Mouse (Mus musculus): Measurements from ENCODE around the gene Nrg4.

The Nrg4 gene

GRCm38 (mm10) chr9:55322641-55323040, 4.0 kb downstream of the Nrg4 start:
- no peak for DNase-seq (ENCODE audit: low spot score)

GRCm38 (mm10) chr9:55313619-55314261, 12.9 kb downstream of the Nrg4 start:
- no peak for DNase-seq (ENCODE audit: low spot score)

- peak; percentile 70 for DNase-seq (ENCODE audit: low spot score)
Observed at GRCm38 (mm10) chr9:55311560-55311959, 15.1 kb downstream of the Nrg4 start.

- DNase-seq (ENCODE audit: low spot score) = no peak
Observed at GRCm38 (mm10) chr9:55308455-55308854, 18.2 kb downstream of the Nrg4 start.

- DNase-seq (ENCODE audit: low spot score) = no peak
Observed at GRCm38 (mm10) chr9:55307557-55307956, 19.1 kb downstream of the Nrg4 start.

- DNase-seq (ENCODE audit: low spot score) = no peak
Observed at GRCm38 (mm10) chr9:55307066-55307465, 19.6 kb downstream of the Nrg4 start.

- DNase-seq (ENCODE audit: low spot score) = no peak
Observed at GRCm38 (mm10) chr9:55296221-55296620, 30.4 kb downstream of the Nrg4 start.

GRCm38 (mm10) chr9:55291966-55292365, 34.7 kb downstream of the Nrg4 start:
- no peak for DNase-seq (ENCODE audit: low spot score)

GRCm38 (mm10) chr9:55289475-55290198, 37.0 kb downstream of the Nrg4 start:
- no peak for DNase-seq (ENCODE audit: low spot score)

GRCm38 (mm10) chr9:55285197-55285596, 41.4 kb downstream of the Nrg4 start:
- no peak for DNase-seq (ENCODE audit: low spot score)

- peak; percentile 27 for DNase-seq (ENCODE audit: low spot score)
Observed at GRCm38 (mm10) chr9:55283516-55283915, 43.1 kb downstream of the Nrg4 start.

- DNase-seq (ENCODE audit: low spot score) = no peak
Observed at GRCm38 (mm10) chr9:55279114-55279825, 47.4 kb downstream of the Nrg4 start.

- DNase-seq (ENCODE audit: low spot score) = no peak
Observed at GRCm38 (mm10) chr9:55277562-55277961, 49.1 kb downstream of the Nrg4 start.

GRCm38 (mm10) chr9:55273906-55274305, 52.7 kb downstream of the Nrg4 start:
- no peak for DNase-seq (ENCODE audit: low spot score)

- no peak for DNase-seq (ENCODE audit: low spot score)
Observed at GRCm38 (mm10) chr9:55271960-55272560, 54.6 kb downstream of the Nrg4 start.

- peak; percentile 35 for DNase-seq (ENCODE audit: low spot score)
Observed at GRCm38 (mm10) chr9:55264356-55265302, 62.0 kb downstream of the Nrg4 start.

- DNase-seq (ENCODE audit: low spot score) = peak; percentile 52
Observed at GRCm38 (mm10) chr9:55259741-55260140, 66.9 kb downstream of the Nrg4 start.

- DNase-seq (ENCODE audit: low spot score) = no peak
Observed at GRCm38 (mm10) chr9:55257105-55257504, 69.5 kb downstream of the Nrg4 start.

GRCm38 (mm10) chr9:55255604-55256003, 71.0 kb downstream of the Nrg4 start:
- no peak for DNase-seq (ENCODE audit: low spot score)

- DNase-seq (ENCODE audit: low spot score) = no peak
Observed at GRCm38 (mm10) chr9:55255056-55255455, 71.6 kb downstream of the Nrg4 start.

- DNase-seq (ENCODE audit: low spot score) = no peak
Observed at GRCm38 (mm10) chr9:55253849-55254248, 72.8 kb downstream of the Nrg4 start.
